Mouse (Mus musculus): ENCODE measurements around the gene Sec14l2.

- TF ChIP-seq EP300 (IDR thresholded peaks at IDR 0.05): no peak
- TF ChIP-seq CTCF (IDR thresholded peaks at IDR 0.05): no peak
These were observed 20.3 kb upstream of the Sec14l2 start for GRCm38 (mm10) chr11:4143281-4144062.
